Mouse (Mus musculus): ENCODE measurements around the gene Stk32b.

GRCm38 (mm10) chr5:37670781-37671180, 46.2 kb downstream of the Stk32b start:
- TF ChIP-seq CTCF (IDR thresholded peaks at IDR 0.05; ENCODE audit: extremely low read depth, insufficient read depth, low read length) (no peak), POLR2A (IDR thresholded peaks at IDR 0.05; ENCODE audit: extremely low read depth, insufficient read depth, low read length) (no peak)

All from cortical plate, adult 2 months (tissue).